Mouse (Mus musculus): ENCODE results near the gene Gm10134. TPM values are rescaled to one million over a fixed set of nuclear protein-coding genes. Genes with fewer than 3 reads are reported as not detected.
"Not testable (repeated sequence)": the region's sequence is repeated elsewhere in the genome, so short reads cannot be mapped to it uniquely, and the experiment has no call there.

Gm10134 gene
- 1.1 and 3.2 TPM in 2 replicates for total RNA-seq (2021)
- long read RNA-seq, experiment 1 = 0 reads
- long read RNA-seq, experiment 2, partial matches to known transcripts = 0 of 1 reads
- long read RNA-seq, experiment 2, other reads (novel, unspliced or antisense) = 0 of 1 reads

DNA sequence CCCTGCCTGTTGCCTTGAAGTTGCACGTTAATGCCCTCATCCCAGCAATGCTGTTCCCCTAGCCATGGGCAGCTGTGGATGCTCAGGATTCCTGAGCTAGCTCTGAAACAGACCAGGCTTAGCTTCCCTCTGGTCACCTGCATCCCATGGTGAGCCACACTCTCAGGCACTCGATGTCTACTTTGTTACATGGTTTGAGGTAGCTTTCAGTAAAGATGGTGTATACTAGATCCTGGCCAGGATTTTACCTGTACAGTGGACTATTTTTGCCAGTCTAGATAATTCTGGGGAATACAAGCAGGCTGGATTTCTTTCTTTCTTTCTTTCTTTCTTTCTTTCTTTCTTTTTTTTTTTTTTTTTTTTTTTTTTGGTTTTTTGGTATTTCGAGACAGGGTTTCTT, at the start of gene Gm10134:
Gene Gm10134 (plus strand): TSS at position 301 of the 400 bp plus-strand sequence.
- no peak for DNase-seq

DNA sequence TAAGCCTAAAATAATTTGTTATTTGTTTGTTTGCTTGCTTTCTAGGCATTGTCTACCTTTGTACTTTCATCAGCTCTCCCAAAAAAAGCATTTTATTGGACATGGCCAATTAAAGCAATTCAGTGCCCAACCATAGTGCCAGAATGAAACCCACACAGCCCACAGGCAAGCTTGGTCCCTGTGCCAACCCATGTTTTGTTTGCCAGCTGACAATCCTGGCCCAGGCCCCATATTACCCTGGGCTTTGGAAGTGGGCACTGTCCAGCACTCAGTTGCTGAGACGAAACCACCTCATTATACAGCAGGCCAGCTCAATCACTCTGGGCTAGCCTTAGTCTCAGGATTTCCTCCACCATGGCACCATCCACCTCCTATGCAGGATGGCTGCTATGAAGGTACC, 49.3 kb upstream of the Gm10134 start:
- DNase-seq = no peak

DNA sequence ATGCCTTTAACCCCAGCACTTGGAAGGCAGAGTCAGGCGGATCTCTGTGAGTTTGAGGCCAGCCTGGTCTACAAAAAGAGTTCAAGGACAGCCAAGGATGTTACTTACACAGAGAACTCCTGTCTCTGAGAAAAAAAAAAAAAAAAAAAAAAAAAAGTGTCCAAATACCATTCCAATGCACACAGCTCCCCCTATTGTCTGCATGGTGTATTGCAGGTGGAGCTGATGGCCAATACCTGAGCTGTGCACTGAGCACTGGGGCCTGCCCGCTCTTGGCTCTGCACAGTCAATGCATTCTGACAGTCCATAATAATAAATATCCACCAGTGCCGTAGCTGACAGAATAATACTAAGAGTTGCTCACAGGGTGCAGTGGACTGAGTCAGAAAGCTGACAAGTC, 42.0 kb upstream of the Gm10134 start:
- DNase-seq = peak; percentile 64

DNA sequence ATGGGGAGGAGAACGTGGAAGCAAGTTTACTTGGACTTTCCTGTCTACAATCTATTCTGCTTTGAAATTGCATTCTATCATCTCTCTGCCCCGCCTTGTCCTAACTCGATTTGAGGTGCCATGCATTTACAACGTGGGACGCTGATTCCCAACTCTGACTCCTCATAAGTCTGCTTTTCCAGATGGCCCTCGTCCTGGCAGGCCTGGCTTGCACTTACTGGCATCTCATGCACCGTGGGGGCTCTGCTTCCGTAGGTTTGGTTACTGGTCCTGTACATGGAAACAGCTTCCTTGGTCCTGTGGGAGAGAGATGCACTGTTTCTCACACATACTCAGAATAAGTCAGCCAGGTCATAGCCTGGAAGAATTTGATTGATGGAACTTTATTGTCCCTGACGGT, 41.0 kb upstream of the Gm10134 start:
- no peak for DNase-seq

DNA sequence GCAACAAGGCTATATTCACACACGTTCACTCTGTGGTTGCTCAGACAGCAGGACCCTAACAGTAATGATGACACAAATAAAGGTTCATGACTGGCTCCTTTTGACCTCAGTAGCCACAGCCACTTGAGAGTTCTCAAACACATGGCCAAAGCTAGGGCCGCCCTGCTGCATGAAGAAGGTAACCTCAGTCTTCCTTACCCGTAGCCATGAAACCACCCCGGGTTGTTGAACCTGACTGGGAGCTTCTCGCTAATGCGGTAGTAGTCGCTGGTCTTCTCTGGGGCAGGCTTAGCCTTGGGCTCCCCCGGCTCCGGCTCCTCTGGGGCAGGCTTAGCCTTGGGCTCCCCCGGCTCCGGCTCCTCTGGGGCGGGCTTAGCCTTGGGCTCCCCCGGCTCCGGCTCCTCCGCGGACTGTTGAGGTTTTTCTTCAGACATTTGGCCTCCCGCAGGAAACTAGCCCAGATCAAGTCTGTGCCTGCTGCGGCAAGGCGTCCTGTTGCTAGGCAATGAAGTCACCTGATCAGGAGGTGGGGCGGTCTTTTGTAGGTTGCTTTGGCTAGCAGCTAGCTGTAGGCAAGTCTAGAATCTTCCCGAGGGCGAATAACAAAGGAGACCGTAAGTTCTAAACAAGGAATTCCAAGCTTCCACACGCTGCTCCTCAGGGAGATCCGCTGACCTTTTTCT, 39.9 kb upstream of the Gm10134 start, which contains the start of gene 1700007K13Rik:
Gene 1700007K13Rik (minus strand): TSS at position 497 of the 683 bp plus-strand sequence.
- DNase-seq = peak; percentile 84

DNA sequence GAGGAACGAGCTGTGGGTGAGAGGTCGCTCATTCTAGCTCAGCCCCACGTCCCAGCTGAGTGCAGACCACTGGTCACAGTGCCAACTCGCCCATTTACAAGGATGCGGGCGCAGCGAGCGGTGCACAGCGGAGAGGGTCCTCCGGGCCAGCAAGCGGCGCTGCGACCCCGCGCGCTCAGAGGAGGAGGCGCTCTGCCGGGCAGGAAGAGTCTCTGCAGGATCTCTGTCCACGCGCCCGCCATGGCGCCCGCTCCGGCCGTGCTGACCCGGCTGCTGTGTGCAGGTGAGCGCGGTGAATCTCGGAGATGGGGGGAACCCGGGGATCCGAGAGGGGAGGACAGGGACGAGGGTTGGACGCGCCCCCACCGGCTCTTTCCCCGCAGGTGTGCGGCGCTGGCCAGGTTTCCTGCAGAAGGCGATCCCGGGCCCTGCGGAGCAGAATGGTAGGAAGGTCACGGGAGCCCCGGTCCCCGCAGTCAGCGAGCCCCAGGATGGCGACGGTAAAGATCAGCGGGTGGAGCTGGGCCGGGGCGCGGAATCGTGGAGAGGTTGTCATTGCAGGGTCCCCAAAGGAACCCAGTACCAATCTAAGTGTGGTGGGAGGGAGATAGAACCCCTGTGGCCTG, 37.9 kb upstream of the Gm10134 start, which contains the start of gene Mrps2:
Gene Mrps2 (plus strand): TSS at position 207 of the 626 bp plus-strand sequence.
- DNase-seq = peak; percentile 94

DNA sequence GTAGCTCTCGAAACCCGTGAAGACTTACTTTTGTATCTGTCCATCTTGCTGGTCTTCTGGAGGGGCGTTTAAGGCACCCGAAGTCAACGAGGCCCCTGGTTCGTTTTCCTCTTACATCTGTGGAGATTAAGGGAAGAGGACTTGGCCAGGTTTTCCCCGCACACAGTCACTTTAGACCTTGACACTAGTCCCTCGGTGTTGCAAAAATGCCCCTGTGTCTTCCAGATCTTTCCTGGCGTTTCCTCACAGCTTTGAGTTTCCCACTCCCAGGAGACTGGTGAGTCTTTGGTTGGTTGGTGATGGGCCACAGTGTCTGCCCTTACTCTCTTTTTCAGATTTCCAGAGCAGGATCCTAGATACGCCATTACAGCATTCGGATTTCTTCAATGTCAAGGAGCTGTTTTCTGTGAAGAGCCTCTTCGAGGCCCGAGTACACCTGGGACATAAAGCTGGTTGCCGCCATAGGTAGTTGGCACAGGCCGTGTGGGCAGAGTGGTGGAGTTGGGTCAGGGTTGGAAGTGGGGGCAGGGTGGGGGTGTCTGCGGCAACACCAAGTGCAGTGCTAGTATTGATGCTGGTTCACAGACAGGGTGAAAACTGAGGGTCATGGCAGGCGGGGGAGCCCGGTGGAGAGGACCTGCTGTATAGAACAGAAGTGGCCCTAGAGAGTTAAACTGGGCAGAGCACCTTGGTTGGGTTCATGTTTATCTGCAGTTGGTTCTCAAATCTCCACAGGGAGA, 37.2 kb upstream of the Gm10134 start:
- peak; percentile 32 for DNase-seq

DNA sequence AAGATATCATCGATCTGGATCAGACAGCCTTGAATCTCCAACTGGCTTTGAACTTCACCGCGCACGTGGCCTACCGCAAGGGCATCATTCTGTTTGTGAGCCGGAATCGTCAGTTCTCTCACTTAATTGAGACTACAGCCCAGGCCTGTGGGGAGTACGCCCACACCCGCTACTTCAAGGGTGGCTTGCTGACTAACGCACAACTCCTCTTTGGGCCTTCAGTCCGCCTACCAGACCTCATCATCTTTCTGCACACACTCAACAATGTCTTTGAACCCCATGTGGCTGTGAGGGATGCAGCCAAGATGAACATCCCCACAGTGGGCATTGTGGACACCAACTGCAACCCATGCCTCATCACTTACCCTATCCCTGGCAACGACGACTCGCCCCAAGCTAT, 36.4 kb upstream of the Gm10134 start:
- DNase-seq = no peak

DNA sequence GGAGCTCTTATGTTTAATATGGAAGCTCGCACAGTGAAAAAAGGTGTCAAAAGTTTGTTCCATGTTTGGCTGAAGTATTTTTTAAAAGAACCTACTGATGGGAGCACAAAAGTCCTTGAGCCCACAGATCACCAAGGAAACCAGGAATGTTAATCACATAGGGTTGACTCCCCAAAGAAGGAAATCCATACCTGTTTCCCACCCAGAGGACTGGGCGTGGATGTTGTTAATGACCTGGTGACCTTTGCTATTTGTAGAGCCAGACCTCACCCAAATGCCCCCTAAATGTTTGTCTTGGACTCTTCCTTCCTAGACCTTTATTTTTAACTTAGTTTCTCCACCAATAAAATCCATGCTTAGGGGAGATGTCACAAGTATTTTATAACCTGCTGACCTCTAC, 35.3 kb upstream of the Gm10134 start:
- no peak for DNase-seq

DNA sequence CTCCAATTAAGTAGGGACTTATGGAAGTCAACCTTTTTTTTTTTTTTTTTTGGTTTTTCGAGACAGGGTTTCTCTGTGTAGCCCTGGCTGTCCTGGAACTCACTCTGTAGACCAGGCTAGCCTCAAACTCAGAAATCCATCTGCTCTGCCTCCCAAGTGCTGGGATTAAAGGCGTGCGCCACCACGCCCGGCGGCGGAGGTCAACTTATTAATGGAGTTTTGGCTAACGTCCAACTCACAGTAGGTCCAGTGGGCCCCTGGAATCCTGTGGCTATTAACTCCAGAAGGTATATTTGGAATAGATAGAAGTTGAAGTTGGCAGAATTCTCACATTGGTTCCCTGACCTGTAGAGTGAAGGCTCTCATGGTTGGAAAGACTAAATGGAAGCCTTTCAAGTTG, 33.9 kb upstream of the Gm10134 start:
- DNase-seq = not testable (repeated sequence)

DNA sequence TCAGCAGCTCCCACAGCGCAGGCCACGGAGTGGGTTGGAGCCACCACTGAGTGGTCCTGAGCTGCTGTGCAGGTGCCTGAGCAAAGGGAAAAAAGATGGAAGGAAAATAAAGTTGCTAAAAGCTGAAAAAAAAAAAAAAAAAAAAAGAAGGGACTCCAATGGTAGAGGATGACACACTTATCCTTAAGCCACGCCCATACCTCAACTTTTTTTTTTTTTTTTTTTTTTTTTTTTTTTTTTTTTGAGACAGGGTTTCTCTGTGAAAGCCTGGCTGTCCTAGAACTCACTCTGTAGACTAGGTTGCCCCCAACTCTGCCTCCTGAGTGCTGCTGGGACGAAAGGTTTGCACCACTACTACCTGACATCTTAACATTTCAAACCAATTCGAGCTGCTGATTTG, 27.9 kb upstream of the Gm10134 start:
- not testable (repeated sequence) for DNase-seq

DNA sequence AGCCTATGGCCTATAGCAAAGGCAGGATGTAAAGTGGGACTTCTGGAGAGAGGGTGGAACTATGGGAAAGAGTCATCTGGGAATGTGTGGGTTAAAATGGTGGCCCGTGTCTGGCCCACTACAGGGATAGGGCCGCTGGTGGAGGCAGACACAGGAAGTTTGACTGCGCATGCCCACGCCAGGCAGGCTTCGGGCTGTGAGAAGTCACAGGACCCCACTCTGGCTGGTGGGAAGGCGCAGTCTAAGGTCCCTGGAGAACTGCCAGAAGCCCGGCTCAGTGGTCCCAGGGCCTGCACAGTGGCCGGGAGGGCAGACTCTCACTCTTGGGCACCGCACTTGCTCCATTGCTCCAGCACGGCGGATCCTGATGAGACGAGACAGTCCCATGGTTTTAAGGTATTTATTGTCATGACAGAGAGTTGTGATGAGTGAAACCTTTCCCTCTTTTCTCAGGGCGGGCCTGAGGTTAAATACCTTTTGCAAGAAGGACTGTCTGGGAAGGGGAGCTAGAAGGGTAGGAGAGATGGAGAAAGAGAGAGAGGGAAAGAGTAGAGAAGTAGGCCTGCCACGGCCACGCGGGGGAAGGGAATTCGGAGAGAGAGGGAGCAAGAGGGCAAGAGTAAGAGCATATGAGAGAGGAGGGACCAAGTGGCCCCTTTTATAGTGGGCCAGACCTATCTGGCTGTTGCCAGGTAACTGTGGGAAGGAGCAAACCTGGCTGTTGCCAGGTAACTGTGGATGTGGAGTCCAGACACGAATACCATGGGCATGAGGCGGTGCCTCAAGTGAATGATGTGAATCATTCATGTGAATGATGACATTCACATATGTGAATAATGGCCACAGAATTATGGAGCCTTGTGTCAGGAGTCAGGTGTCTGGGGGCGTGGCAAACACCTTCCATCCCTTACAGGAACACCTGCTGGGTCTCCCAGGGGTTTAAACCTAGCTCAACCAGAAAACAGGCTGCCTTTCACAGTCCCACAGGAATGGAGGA, 26.4 kb upstream of the Gm10134 start:
- no peak for DNase-seq

DNA sequence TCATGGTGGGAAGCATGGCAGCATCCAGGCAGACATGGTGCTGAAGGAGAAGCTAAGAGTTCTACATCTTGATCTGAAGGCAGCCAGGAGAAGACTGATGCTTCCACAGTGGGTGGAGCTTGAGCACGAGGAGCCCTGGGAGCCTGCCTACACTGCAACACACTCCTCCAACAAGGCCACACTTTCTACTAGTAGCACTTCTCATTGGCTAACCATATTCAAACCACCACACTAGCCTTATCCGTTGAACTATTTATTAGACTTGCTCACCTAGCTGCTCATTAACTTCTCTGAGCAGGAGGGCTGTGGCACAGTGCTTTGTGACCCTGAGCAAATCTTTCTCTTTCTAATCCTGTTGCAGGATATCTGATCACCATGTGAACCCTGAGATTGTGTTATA, 22.0 kb upstream of the Gm10134 start:
- no peak for DNase-seq

DNA sequence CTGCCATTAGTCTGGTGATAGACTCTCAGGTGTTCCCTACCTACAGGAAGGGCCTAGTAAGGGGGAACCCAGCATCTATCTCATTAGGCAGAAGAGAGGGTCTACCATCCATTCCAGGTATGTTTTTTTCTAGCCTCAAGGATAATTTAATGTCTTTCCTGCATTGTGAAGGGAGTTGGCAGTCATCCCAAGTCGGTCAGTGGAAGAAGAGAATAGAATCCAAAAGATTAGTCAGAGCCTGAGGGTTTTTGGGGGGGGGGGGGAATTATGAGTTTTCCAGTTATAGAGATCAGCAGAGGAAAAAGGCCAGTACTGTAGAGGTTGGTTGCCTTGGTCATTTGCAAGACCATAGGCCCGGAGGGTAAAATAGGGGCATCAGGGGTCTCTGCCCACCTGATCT, 11.4 kb upstream of the Gm10134 start:
- DNase-seq = peak; percentile 37

DNA sequence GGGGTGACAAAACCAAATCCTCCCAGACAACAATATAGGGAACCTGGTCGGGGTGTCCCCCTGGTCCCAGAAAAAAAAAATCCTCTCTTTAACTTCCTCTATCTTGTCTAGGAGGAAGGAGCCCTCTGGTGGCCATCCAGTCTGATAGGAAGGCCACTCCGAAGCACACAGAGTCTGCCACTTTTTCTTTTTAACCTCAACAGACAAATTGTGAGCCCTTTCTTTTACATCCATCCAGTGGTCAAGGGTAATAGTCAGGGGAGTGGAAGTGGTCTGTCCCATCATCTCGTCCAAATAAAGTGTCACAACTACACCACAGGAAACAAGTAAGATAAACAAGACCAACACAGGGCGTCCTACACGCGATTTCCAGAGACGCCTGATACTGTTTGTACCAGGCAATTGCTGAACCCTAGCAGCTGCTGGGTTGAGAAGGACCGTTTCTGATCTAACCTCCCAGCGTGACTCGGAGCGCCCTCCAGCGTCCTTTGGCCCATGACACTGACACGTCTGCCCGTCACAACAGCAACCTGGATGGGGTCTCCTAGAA, 10.6 kb upstream of the Gm10134 start:
- DNase-seq = peak; percentile 45

DNA sequence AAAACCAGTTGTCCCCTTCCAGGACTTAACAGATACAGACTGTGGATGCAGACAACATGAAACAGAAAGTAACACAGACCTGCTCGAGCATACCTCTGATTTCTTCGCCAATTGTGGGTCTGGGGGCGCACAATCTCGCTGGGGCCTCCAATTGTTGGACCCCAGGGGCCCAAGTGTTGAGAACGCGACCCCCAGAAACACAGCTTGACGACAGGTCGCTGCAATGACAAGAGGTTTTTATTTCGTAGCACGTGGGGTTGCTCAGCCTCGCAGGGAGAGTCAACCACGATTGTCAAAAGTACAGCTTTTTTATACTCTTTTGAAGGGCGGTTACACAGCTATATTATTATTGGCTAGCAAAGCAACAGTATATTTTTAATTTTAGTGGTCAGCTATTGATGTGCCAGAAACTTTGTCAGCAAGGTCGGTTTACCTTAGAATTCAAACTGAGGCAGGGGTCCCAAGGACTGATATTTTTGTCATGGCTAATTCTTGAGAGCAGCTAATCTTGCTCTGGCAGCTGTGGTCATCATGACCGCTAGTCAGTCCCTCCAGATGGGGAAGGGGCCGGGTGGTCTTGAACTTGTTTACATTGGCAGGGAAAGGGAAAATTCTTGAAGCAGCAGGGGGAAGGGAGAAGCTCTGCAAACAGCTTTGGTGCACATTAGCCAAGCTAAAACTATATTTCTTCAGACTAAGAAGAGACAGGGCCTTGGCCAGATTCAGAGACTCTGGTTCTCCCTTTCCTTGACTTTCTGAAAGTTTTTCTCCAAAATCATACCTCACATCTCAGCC, 9.9 kb upstream of the Gm10134 start:
- no peak for DNase-seq

DNA sequence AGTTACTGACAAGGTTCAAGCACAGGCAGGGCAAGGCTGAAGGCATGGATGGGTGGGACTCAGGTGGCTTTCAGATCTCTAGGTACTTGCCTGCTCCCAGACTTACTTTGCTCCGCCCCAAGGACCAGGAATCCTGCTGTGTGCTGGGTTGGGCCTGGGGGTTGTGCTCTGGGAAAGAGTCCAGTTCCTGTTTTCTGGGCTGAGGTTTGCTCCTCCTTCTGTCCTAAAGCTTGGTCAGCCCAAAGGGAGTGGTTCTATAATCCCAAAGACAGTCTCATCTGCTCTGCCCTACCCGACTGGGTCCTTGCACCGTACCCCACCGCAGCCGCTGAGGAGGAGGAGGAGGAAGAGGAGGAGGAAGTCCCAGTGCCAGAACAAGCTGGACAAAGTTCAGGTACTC, 9.2 kb upstream of the Gm10134 start, which contains the start of gene Gbgt1:
Gene Gbgt1 (plus strand): TSS at position 221 of the 400 bp plus-strand sequence.
- DNase-seq = no peak

DNA sequence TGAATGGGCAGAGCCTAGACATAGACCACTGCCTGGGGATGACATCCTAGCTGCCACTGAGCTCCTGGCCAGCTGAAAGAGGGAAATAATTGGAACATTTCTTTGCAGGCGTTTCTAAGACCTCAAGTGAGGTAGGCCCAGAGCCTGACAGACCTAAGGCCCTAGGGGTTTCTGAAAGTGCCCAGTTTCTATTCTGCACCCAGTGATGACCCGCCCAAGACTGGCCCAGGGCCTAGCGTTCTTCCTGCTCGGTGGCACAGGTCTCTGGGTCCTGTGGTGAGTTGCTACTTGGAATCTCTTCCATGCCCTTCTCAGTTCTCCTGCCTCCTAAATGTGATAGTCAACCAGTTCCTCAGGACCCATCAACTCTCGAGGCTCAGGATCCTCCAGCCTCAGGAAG, 8.3 kb upstream of the Gm10134 start:
- DNase-seq = no peak

DNA sequence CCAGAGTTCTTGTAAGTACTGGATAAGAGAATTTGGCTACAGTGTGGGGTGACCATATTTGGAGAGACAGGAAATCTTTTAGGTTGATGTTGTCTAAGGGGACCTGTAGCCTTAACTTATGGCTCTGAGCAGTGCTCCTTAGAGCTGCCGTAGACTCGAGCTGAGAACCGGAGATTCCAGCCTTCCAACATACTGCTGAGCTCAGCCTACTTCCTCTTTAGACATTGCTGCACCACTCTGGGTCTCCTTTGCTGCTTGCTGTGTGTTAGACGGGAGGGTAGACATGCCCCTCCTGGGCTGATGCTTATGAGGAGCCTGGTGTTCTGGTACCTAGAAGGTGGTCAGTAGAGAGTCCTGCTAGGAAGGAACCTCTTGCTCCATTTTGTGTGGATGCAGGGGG, 7.5 kb upstream of the Gm10134 start:
- DNase-seq = no peak

DNA sequence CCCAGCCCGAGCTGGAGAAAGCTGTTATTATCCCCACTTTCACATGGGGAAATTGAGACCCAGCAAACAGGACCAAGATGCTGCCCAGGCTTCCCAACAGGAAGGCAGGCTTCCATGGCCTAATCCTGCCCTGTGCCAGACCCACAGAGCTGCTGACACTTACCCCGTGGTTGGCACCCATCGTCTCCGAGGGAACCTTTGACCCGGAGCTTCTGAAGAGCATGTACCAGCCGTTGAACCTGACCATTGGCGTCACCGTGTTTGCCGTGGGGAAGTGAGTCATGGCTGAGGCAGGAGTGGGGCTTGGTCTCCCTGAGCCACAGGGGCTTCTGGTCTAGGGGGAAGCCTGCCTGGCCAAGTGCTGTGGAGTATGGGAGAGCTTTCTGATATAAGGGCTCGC, 2.9 kb upstream of the Gm10134 start:
- no peak for DNase-seq

Data from adrenal gland, postnatal 14 days (tissue).